Mouse (Mus musculus): ENCODE measurements around the gene 4930578C19Rik.

The 4930578C19Rik gene

GRCm38 (mm10) chrX:18461198-18461601, at the start of gene 4930578C19Rik:
TSS of gene 4930578C19Rik (minus strand) at chrX:18461397.
- DNase-seq (ENCODE audit: low read depth, low spot score): no peak

- DNase-seq (ENCODE audit: low read depth, low spot score): no peak
Observed at GRCm38 (mm10) chrX:18467690-18468089, 6.5 kb upstream of the 4930578C19Rik start.

DNA sequence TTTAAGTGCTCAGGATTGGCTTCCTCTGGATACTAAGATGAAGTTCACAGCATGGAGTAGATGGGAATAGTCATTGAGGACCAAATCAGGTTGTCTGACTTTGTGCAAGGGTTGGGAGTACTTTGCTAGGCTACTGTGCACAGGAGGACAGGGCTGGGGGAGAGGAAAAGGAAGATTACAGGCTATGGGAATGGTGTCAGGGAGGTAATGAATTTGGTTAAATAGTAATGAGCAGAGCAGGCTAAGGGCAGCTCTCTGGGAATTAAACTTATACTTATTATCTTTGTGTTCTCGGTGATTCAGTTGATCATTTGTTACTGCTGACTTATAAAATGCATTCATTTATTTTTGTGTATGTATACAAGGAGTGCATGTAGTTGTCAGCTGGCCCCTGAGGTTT, 1.7 kb upstream of the 4930578C19Rik start:
- DNase-seq (ENCODE audit: low read depth, low spot score): no peak

GRCm38 (mm10) chrX:18451559-18451958, 9.6 kb downstream of the 4930578C19Rik start:
- no peak for DNase-seq (ENCODE audit: low read depth, low spot score)

GRCm38 (mm10) chrX:18442066-18442465, 19.1 kb downstream of the 4930578C19Rik start:
- DNase-seq (ENCODE audit: low read depth, low spot score): peak; percentile 71

- DNase-seq (ENCODE audit: low read depth, low spot score): no peak
Observed at GRCm38 (mm10) chrX:18425451-18425850, 35.7 kb downstream of the 4930578C19Rik start.

DNA sequence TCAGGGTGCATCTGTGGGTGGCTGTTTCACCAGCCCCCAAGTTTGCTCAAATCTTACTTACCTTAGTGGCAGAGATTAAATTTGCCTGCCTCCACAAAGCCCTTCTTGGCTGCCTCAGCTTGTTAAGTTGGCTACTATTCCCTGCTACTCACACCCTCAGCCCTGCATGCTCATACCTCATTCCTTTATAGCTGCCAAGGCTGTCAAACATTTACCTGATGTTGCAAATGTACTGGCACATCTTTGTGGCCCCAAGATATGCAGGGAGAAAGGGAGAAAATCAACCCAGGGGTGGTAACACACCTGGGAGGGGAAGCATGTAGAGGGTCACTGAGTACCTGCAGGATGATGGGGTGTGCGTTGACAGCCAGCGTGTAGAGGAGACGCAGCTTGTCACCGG, 38.0 kb downstream of the 4930578C19Rik start:
- no peak for DNase-seq (ENCODE audit: low read depth, low spot score)

GRCm38 (mm10) chrX:18420161-18420784, 40.9 kb downstream of the 4930578C19Rik start:
- no peak for DNase-seq (ENCODE audit: low read depth, low spot score)

- DNase-seq (ENCODE audit: low read depth, low spot score): no peak
Observed at GRCm38 (mm10) chrX:18418977-18419376, 42.2 kb downstream of the 4930578C19Rik start.

GRCm38 (mm10) chrX:18414560-18414959, 46.6 kb downstream of the 4930578C19Rik start:
- DNase-seq (ENCODE audit: low read depth, low spot score): no peak

- DNase-seq (ENCODE audit: low read depth, low spot score): no peak
Observed at GRCm38 (mm10) chrX:18411071-18411840, 49.9 kb downstream of the 4930578C19Rik start.

DNA sequence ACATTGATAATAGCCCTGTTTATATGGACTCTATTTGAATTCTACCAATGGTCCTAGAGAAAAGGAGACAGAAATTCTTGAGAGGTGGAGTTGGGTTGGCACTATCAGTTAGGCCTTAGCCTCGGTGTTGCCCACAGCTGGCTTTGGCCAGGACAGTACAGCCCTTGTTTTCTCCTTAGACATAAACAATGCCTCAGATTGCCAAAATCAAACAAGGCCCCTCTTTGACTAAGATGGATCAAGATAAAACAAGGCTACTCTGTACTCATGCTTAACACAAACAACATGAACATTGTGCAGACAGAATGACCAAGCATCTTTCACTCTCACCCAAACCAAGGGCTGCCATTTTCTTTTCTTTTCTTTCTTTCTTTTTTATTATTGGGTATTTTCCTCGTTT, 51.6 kb downstream of the 4930578C19Rik start:
- DNase-seq (ENCODE audit: low read depth, low spot score): no peak

DNA sequence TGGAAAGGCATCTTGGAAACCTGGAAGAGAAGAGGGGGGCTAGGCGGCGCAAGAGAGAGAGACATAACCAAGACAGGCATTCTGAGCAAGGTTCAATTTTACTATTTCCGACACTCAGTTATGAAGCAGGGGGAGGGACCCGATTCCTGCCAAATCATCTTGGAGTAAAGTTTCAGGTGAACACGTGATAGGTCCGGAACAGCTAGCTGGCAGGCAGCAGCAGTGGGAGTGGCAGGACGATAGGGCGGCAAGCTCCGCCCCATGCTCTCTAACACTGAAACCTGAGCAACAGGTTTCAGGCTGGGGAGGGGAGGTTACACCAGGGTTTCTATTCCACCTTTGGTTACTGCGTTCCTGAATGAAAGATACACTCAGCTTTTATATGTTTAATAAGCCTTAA, 58.9 kb downstream of the 4930578C19Rik start:
- DNase-seq (ENCODE audit: low read depth, low spot score): no peak

GRCm38 (mm10) chrX:18396700-18397099, 64.5 kb downstream of the 4930578C19Rik start:
- DNase-seq (ENCODE audit: low read depth, low spot score): no peak

DNA sequence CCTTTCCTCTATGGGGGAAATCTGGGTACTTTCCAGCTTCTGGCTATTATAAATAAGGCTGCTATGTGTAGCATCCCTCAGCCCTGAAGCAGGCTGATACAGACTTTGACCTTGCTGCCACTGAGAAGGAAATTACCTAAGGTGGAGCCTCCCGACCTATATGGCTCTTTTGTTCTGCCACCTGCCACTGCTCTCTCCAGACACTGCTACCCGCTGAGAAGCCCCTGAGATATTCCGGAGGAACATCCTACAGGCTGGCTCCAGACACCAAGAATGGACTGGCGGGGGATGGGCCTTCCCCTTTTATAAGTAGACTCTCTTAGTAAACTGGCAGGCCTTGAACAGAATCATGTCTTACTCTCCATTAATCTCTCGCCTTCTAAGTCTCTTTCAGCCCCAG, 77.0 kb downstream of the 4930578C19Rik start:
- DNase-seq (ENCODE audit: low read depth, low spot score): peak; percentile 66
